Comparison of ENCODE assay signal across 27 mouse cellular contexts in the genomic region with DNA sequence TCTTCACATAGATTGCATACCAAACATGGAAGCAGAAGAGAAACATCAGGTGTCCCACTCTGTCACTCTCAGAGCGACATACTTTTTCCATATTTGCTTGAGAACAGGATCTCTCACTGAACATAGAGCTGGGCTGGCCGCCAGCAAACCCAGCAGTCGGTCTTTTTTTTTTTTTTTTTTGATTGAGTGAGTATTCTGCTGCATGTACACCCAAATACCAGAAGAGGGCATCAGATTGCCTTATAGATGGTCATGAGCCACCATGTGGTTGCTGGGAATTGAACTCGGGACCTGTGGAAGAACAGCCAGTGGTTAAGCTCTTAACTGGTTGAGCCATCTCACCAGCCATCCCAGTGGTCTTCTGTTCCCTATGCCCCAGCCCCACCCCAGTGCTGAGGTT. TPM values are rescaled to one million over a fixed set of nuclear protein-coding genes. Genes with fewer than 3 reads are reported as not detected.
DNase-seq lines count a peak whose midpoint lies in the region; ATAC-seq and TF ChIP-seq lines count a peak whose summit lies in the region.
"Had no signal": no experiment of that assay in that cellular context is flagged by ENCODE, and none has a peak within 500 bp of the region (broad histone marks: within the 10 kb centered on the region; RNA-seq: fewer than 3 reads in every experiment).

No protein-coding gene starts in this region.

- no peaks in the 10 kb centered on the region for H3K79me2 ChIP-seq in MEL (ENCODE audit: control insufficient read depth, insufficient read depth, low read length, poor library complexity)

- peak; percentile 13; the same call in 1 of the 2 replicates for TF ChIP-seq RAD21 in MEL (IDR thresholded peaks at IDR 0.05; ENCODE audit: low read depth, low read length)

- no peak for DNase-seq in kidney, postnatal 0 days (ENCODE audit: low spot score)
- no peak for DNase-seq in kidney, adult 11 months
- DNase-seq in right cerebral cortex, postnatal 4 days, result peak; percentile 31
- no peak for DNase-seq in right cerebral cortex, postnatal 36 days (ENCODE audit: low spot score in 2 of 2)
- peak; percentile 59 for DNase-seq in MEL (ENCODE audit: low read depth, low spot score)
- no peak for DNase-seq in stomach, postnatal 0 days (ENCODE audit: low spot score)
- no peak for DNase-seq in gastrocnemius, adult 18-20 months (ENCODE audit: low spot score)
- DNase-seq in adrenal gland, adult (ENCODE audit: inconsistent age in 2 of 2, low spot score in 1 of 2), result no peak
- DNase-seq: adrenal gland, postnatal 25 days; cerebellum, adult 8-10 months; liver; lung, adult 18-20 months; right cerebral cortex, adult 18-20 months; spleen, adult 18-20 months; thymus, adult 18-20 months; thymus, postnatal 4 days had no signal

- no peaks in the 10 kb centered on the region for H3K4me1 ChIP-seq in kidney, postnatal 0 days (replicated peaks; ENCODE audit: insufficient read depth, low read length)
- no peaks in the 10 kb centered on the region for H3K4me1 ChIP-seq in MEL (ENCODE audit: control insufficient read depth in 1 of 2, insufficient read depth in 2 of 2, low read length in 2 of 2)
- no peaks in the 10 kb centered on the region for H3K4me1 ChIP-seq in stomach, postnatal 0 days (replicated peaks; ENCODE audit: control insufficient read depth, insufficient read depth)
- H3K4me1 ChIP-seq: forebrain, embryonic 13.5 days; neural tube, embryonic 13.5 days had no signal

- WGBS in kidney, postnatal 0 days, result 64% methylated on average over 4 of the region's 4 CpGs
- whole genome bisulfite sequencing in stomach, postnatal 0 days, result 45% methylated on average over 4 of the region's 4 CpGs

- H3K36me3 ChIP-seq in kidney, postnatal 0 days (ENCODE audit: insufficient read depth, low read length), result no peaks in the 10 kb centered on the region
- no peaks in the 10 kb centered on the region for H3K36me3 ChIP-seq in MEL (ENCODE audit: control insufficient read depth in 1 of 2, insufficient read depth in 2 of 2, low read length in 2 of 2)
- H3K36me3 ChIP-seq in stomach, postnatal 0 days (ENCODE audit: control insufficient read depth, insufficient read depth, low read length), result no peaks in the 10 kb centered on the region
- H3K36me3 ChIP-seq: neural tube, embryonic 13.5 days had no signal

- no peak overlapping the region for H3K9ac ChIP-seq in kidney, postnatal 0 days (ENCODE audit: low read depth, low read length)
- no peak overlapping the region for H3K9ac ChIP-seq in MEL (ENCODE audit: control insufficient read depth, low read depth, low read length, poor library complexity, severe bottlenecking)
- H3K9ac ChIP-seq in stomach, postnatal 0 days (ENCODE audit: low read length), result no peak overlapping the region
- H3K9ac ChIP-seq: forebrain, embryonic 13.5 days; hindbrain, embryonic 14.5 days; neural tube, embryonic 13.5 days had no signal

- no peak for ATAC-seq in kidney, postnatal 0 days (replicated peaks; ENCODE audit: low FRiP score, low read depth)
- no peak for ATAC-seq in stomach, postnatal 0 days (ENCODE audit: low FRiP score, low TSS enrichment)
- ATAC-seq: activated CD4-positive, CD25-positive, alpha-beta regulatory T cell, adult 4 months; CD4-positive, CD25-positive, alpha-beta regulatory T cell, adult 4 months; forebrain, embryonic 13.5 days; intestine, postnatal 0 days had no signal

- no peak overlapping the region for H3K27ac ChIP-seq in kidney, postnatal 0 days
- H3K27ac ChIP-seq in MEL (ENCODE audit: control insufficient read depth, low read depth, low read length), result no peak overlapping the region
- no peak overlapping the region for H3K27ac ChIP-seq in stomach, postnatal 0 days (replicated peaks)
- H3K27ac ChIP-seq: forebrain, embryonic 13.5 days; hindbrain, embryonic 14.5 days; neural tube, embryonic 13.5 days had no signal

- TF ChIP-seq EP300 in MEL (IDR thresholded peaks at IDR 0.05; ENCODE audit: low read depth in 1 of 2, low read length in 2 of 2), result no peak
- no peak for TF ChIP-seq EP300 in stomach, postnatal 0 days (optimal IDR thresholded peaks at IDR 0.05)

- no peak overlapping the region for H3K4me3 ChIP-seq in kidney, postnatal 0 days (replicated peaks; ENCODE audit: low read depth, low read length)
- H3K4me3 ChIP-seq in MEL (ENCODE audit: control insufficient read depth in 1 of 2, insufficient read depth in 1 of 2, low read depth in 2 of 2, low read length in 2 of 2), result no peak overlapping the region
- no peak overlapping the region for H3K4me3 ChIP-seq in stomach, postnatal 0 days (ENCODE audit: low read depth, low read length)
- H3K4me3 ChIP-seq: erythroblast, embryonic 14.5 days; forebrain, embryonic 13.5 days; neural tube, embryonic 13.5 days had no signal

- no peak overlapping the region for H3K4me2 ChIP-seq in kidney, postnatal 0 days (ENCODE audit: low read length)
- H3K4me2 ChIP-seq in stomach, postnatal 0 days (replicated peaks; ENCODE audit: low read depth), result no peak overlapping the region
- H3K4me2 ChIP-seq: forebrain, embryonic 13.5 days; heart, embryonic 11.5 days; hindbrain, embryonic 14.5 days; midbrain, embryonic 11.5 days; neural tube, embryonic 13.5 days had no signal

- H3K9me3 ChIP-seq in kidney, postnatal 0 days (replicated peaks; ENCODE audit: low read length), result no peaks in the 10 kb centered on the region
- no peaks in the 10 kb centered on the region for H3K9me3 ChIP-seq in MEL (replicated peaks; ENCODE audit: insufficient read depth, low read length)
- no peaks in the 10 kb centered on the region for H3K9me3 ChIP-seq in stomach, postnatal 0 days (ENCODE audit: control insufficient read depth, low read length)
- H3K9me3 ChIP-seq: forebrain, embryonic 13.5 days; neural tube, embryonic 13.5 days had no signal

- TF ChIP-seq CTCF in kidney, postnatal 0 days (IDR thresholded peaks at IDR 0.05; ENCODE audit: low read depth), result peak; percentile 18; the same call in 1 of the 2 replicates
- peak; percentile 11 to 57 (median 29); a peak in 2 of 6 replicates for TF ChIP-seq CTCF in MEL (IDR thresholded peaks at IDR 0.05 in 2 of 3, conservative IDR thresholded peaks at IDR 0.05 in 1 of 3; ENCODE audit: control insufficient read depth in 1 of 3, insufficient read depth in 1 of 3, low read depth in 2 of 3, low read length in 3 of 3, poor library complexity in 1 of 3, severe bottlenecking in 1 of 3)
- TF ChIP-seq CTCF in stomach, postnatal 0 days (IDR thresholded peaks at IDR 0.05; ENCODE audit: low read depth), result peak; percentile 29; the same call in 1 of the 2 replicates

- no peak for TF ChIP-seq POLR2A in MEL (IDR thresholded peaks at IDR 0.05; ENCODE audit: control insufficient read depth in 1 of 2, insufficient read depth in 1 of 2, low read depth in 1 of 2, low read length in 2 of 2, poor library complexity in 1 of 2)

- H3K27me3 ChIP-seq in kidney, postnatal 0 days (ENCODE audit: insufficient read depth, low read length), result no peaks in the 10 kb centered on the region
- H3K27me3 ChIP-seq in MEL (ENCODE audit: control insufficient read depth in 1 of 2, insufficient read depth in 2 of 2, low read length in 2 of 2), result no peaks in the 10 kb centered on the region
- H3K27me3 ChIP-seq in stomach, postnatal 0 days (ENCODE audit: control insufficient read depth, insufficient read depth, low read length), result no peaks in the 10 kb centered on the region
- H3K27me3 ChIP-seq: forebrain, embryonic 13.5 days; neural tube, embryonic 13.5 days had no signal

TF ChIP-seq in MEL, 35 proteins besides CTCF, POLR2A, EP300 and RAD21 (continues in another document):
- no peak for TF ChIP-seq GABPA (IDR thresholded peaks at IDR 0.05; ENCODE audit: low read depth, low read length)
- TF ChIP-seq TAL1 (IDR thresholded peaks at IDR 0.05; ENCODE audit: low read length), result no peak
- no peak for TF ChIP-seq CHD1 (IDR thresholded peaks at IDR 0.05; ENCODE audit: low read depth, low read length)
- no peak for TF ChIP-seq NELFE (IDR thresholded peaks at IDR 0.05; ENCODE audit: low read depth, low read length)
- TF ChIP-seq ZKSCAN1 (IDR thresholded peaks at IDR 0.05; ENCODE audit: low read depth, low read length), result no peak
- no peak for TF ChIP-seq ELF1 (IDR thresholded peaks at IDR 0.05; ENCODE audit: low read depth, low read length)
- peak; percentile 40; the same call in 1 of the 2 replicates for TF ChIP-seq MYC (IDR thresholded peaks at IDR 0.05; ENCODE audit: low read depth, low read length)
- no peak for TF ChIP-seq GATA1 (IDR thresholded peaks at IDR 0.05; ENCODE audit: low read depth, low read length)
- peak; percentile 39 for TF ChIP-seq SMC3 (IDR thresholded peaks at IDR 0.05; ENCODE audit: low read depth, low read length)
- TF ChIP-seq ZNF384 (IDR thresholded peaks at IDR 0.05; ENCODE audit: low read depth, low read length), result peak; percentile 94
- TF ChIP-seq ZMIZ1 (IDR thresholded peaks at IDR 0.05; ENCODE audit: low read depth, low read length), result no peak
- no peak for TF ChIP-seq MAX (IDR thresholded peaks at IDR 0.05; ENCODE audit: low read length)
- TF ChIP-seq USF2 (IDR thresholded peaks at IDR 0.05; ENCODE audit: borderline replicate concordance in 1 of 2, insufficient read depth in 1 of 2, low read depth in 1 of 2, low read length in 2 of 2), result no peak
- TF ChIP-seq MEF2A (IDR thresholded peaks at IDR 0.05; ENCODE audit: extremely low read depth, insufficient replicate concordance, low read depth, low read length, poor library complexity, severe bottlenecking), result no peak
- no peak for TF ChIP-seq E2F4 (IDR thresholded peaks at IDR 0.05; ENCODE audit: borderline replicate concordance, low read depth, low read length)
- TF ChIP-seq KAT2A (conservative IDR thresholded peaks at IDR 0.05; ENCODE audit: low read depth, low read length), result no peak
- no peak for TF ChIP-seq TBP (IDR thresholded peaks at IDR 0.05; ENCODE audit: low read depth, low read length)
- TF ChIP-seq CHD2 (IDR thresholded peaks at IDR 0.05; ENCODE audit: low read length), result no peak
- TF ChIP-seq USF1 (IDR thresholded peaks at IDR 0.05; ENCODE audit: low read depth, low read length), result no peak

RNA-seq across cellular contexts. Expression of a gene that starts 21.9 kb away (rescaled TPM):
- 0.33 and 0.46 TPM in 2 replicates for polyA plus RNA-seq in kidney, postnatal 0 days (2015; fragmentation: Nextera tagmentation; extraction: Ambion mirVana)
- total RNA-seq in MEL (2012; rRNA removed), result 0.04 TPM in 1 of 2 replicates, not detected in the other
- under 1 TPM in 1 of 2 experiments, not detected in 1; 0.04 TPM for polyA plus RNA-seq in MEL (2012; ENCODE audit: insufficient read depth in 1 of 2, insufficient read length in 2 of 2, low read depth in 1 of 2, low replicate concordance in 2 of 2, missing spikeins in 1 of 2)
- polyA plus RNA-seq in stomach, postnatal 0 days (2015; fragmentation: Nextera tagmentation; extraction: Ambion mirVana), result 0.13 and 0.18 TPM in 2 replicates
- not detected for total RNA-seq in gastrocnemius, adult 18-20 months (2021)
- total RNA-seq: common myeloid progenitor, adult 5-6 weeks had no signal
- polyA plus RNA-seq: erythroblast, embryonic 14.5 days had no signal

RNA-seq across cellular contexts. Expression of a gene that starts 30.9 kb away (rescaled TPM):
- 0.09 and 0.17 TPM in 2 replicates for polyA plus RNA-seq in kidney, postnatal 0 days (2015; fragmentation: Nextera tagmentation; extraction: Ambion mirVana)
- not detected in 2 replicates for total RNA-seq in MEL (2012; rRNA removed)
- polyA plus RNA-seq in MEL (2012; ENCODE audit: insufficient read depth in 1 of 2, insufficient read length in 2 of 2, low read depth in 1 of 2, low replicate concordance in 2 of 2, missing spikeins in 1 of 2), result not detected
- polyA plus RNA-seq in stomach, postnatal 0 days (2015; fragmentation: Nextera tagmentation; extraction: Ambion mirVana), result not detected in 2 replicates
- total RNA-seq in gastrocnemius, adult 18-20 months (2021), result not detected
- total RNA-seq: common myeloid progenitor, adult 5-6 weeks; heart, postnatal 25 days had no signal
- polyA plus RNA-seq: activated CD4-positive, CD25-positive, alpha-beta regulatory T cell, adult 4 months; CD4-positive, CD25-positive, alpha-beta regulatory T cell, adult 4 months; forebrain, embryonic 13.5 days; heart, embryonic 11.5 days; hindbrain, embryonic 14.5 days; midbrain, embryonic 11.5 days; neural tube, embryonic 13.5 days had no signal

Comparison
In these comparisons a context has a peak if more than half of its experiments do, and no peak if none do; other contexts are left out.
1. DNase-seq: peak in right cerebral cortex, postnatal 4 days (single experiment) and MEL (single experiment); none in kidney, postnatal 0 days (single experiment), kidney, adult 11 months (single experiment), right cerebral cortex, postnatal 36 days (0 of 2), stomach, postnatal 0 days (single experiment), gastrocnemius, adult 18-20 months (single experiment) and adrenal gland, adult (0 of 2).
2. Peak in every context shown above with its lines, with median percentiles within 50 percentile points of each other: CTCF ChIP-seq.